Mouse (Mus musculus) cortical plate, adult 2 months (tissue): Measurements from ENCODE around the gene 6430548M08Rik.

Source experiments
- CTCF ChIP-seq: fragments of 200-500 bp; IDR thresholded peaks from 2 replicates; pipeline ENCODE4 v1.5.1; 2011; ENCODE audit warnings: mild to moderate bottlenecking, control low read depth, low read length; ENCODE audit not compliant: insufficient read depth; ENCODE audit errors: extremely low read depth
- POLR2A ChIP-seq: fragments of 200-500 bp; IDR thresholded peaks from 2 replicates; pipeline ENCODE4 v1.6.1; 2011; ENCODE audit warnings: mild to moderate bottlenecking, low read length, control low read depth; ENCODE audit not compliant: insufficient read depth; ENCODE audit errors: extremely low read depth

- TF ChIP-seq CTCF (no peak), POLR2A (no peak)
Measured at GRCm38 (mm10) chr8:120213229-120213628, 99.3 kb downstream of the 6430548M08Rik start.
